Mouse (Mus musculus): ENCODE results near the gene Rsph1. TPM values are rescaled to one million over a fixed set of nuclear protein-coding genes. Genes with fewer than 3 reads are reported as not detected.
A peak's percentile ranks its signal among the peaks of the same experiment; 100 is the strongest.

Gene Rsph1
- polyA plus RNA-seq, 1 experiment from 2014 or later = 1.7 TPM

DNA sequence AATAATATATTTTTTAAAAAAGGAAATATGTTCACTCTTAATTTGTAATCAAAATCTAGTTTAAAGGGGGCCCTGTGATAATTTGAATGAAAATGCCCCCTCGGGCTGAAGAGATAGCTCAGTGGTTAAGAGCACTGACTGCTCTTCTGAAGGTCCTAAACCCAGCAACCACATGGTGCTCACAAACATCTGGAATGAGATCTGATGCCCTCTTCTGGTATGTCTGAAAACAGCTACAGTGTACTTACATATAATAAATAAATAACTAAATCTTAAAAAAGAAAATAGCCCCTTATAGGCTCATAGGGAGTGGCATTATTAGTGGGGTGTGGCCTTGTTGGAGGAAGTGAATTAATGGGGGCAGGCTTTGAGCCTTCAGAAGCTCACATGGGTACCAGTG, 20.0 kb downstream of the Rsph1 start:
- Histone ChIP-seq H3K27me3 (ENCODE audit: control insufficient read depth, insufficient read depth, low read length) (no peaks in the 10 kb centered on the region), H3K9ac (ENCODE audit: low read length) (no peak overlapping the region), H3K27ac (ENCODE audit: low read depth, low read length) (no peak overlapping the region), H3K4me3 (ENCODE audit: low read depth, low read length) (no peak overlapping the region), H3K4me1 (ENCODE audit: control insufficient read depth, insufficient read depth, low read length) (no peaks in the 10 kb centered on the region), H3K9me3 (ENCODE audit: control insufficient read depth, low read length) (no peaks in the 10 kb centered on the region), H3K36me3 (ENCODE audit: control insufficient read depth, insufficient read depth, low read length) (no peaks in the 10 kb centered on the region), H3K4me2 (no peak overlapping the region)
- DNase-seq (ENCODE audit: low spot score, missing footprints) (no peak), ATAC-seq (ENCODE audit: low FRiP score) (no peak)
- WGBS = 84% methylated on average over 1 of the region's 1 CpGs

DNA sequence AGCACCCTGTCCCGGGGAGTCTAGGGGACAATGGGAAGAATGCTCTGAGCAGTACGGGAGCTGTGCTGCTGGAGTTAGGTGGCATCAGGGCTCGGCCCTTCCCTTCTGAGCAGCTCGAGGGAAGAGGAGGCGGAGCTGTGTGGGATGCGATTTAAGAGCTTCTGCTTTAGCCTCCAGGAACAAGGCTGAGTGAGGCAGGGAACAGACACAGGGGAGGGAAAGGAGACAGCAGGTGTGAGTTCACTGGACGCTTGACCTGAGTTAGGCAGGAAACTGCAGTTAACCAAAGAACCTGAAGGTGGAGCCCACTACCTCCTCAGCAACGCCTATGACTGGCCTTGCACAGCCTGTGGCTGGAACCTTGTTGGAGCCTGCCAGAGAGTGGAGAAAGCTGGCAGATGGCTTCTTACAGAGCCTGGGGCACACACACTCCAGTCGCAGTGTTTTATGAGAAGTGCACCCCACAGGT, 22.7 kb downstream of the Rsph1 start:
- H3K4me2 ChIP-seq = no peak overlapping the region
- no peaks in the 10 kb centered on the region for H3K4me1 ChIP-seq (ENCODE audit: control insufficient read depth, insufficient read depth, low read length)
- H3K36me3 ChIP-seq (ENCODE audit: control insufficient read depth, insufficient read depth, low read length) = no peaks in the 10 kb centered on the region
- H3K27me3 ChIP-seq (ENCODE audit: control insufficient read depth, insufficient read depth, low read length) = no peaks in the 10 kb centered on the region
- H3K27ac ChIP-seq (ENCODE audit: low read depth, low read length) = no peak overlapping the region
- no peaks in the 10 kb centered on the region for H3K9me3 ChIP-seq (ENCODE audit: control insufficient read depth, low read length)
- H3K9ac ChIP-seq (ENCODE audit: low read length) = no peak overlapping the region; the same call in 1 of the 2 replicates
- H3K4me3 ChIP-seq (ENCODE audit: low read depth, low read length) = no peak overlapping the region
- ATAC-seq (ENCODE audit: low FRiP score) (peak; percentile 80; the same call in 1 of the 2 replicates), DNase-seq (ENCODE audit: low spot score, missing footprints) (peak; percentile 95)
- 5% methylated on average over 9 of the region's 9 CpGs for WGBS

DNA sequence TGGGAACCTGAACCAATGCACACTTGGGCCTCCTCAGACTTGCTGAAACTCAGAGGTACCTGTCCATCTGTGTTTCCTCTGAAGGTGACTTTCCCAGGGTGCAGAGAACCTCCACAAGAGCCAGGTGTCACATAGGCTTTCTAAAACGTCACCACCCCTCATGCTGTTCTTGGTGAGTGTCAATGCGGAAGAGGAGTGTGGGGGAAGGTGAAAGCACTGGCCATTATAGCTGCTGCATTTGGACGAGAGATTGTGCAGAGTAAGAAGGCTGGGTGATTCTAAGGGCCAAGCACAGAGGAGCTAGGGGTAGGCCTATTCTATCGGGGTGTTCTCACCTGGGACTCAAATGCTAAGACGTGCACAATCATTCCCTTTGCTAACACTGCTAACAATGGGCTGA, 23.2 kb downstream of the Rsph1 start:
- H3K4me2 ChIP-seq = no peak overlapping the region
- H3K27me3 ChIP-seq (ENCODE audit: control insufficient read depth, insufficient read depth, low read length) = no peaks in the 10 kb centered on the region
- 64% methylated on average over 5 of the region's 5 CpGs for WGBS
- H3K9me3 ChIP-seq (ENCODE audit: control insufficient read depth, low read length) = no peaks in the 10 kb centered on the region
- no peak for ATAC-seq (ENCODE audit: low FRiP score)
- H3K4me3 ChIP-seq (ENCODE audit: low read depth, low read length) = no peak overlapping the region
- H3K27ac ChIP-seq (ENCODE audit: low read depth, low read length) = no peak overlapping the region
- no peaks in the 10 kb centered on the region for H3K36me3 ChIP-seq (ENCODE audit: control insufficient read depth, insufficient read depth, low read length)
- no peaks in the 10 kb centered on the region for H3K4me1 ChIP-seq (ENCODE audit: control insufficient read depth, insufficient read depth, low read length)
- no peak overlapping the region for H3K9ac ChIP-seq (ENCODE audit: low read length)
- no peak for DNase-seq (ENCODE audit: low spot score, missing footprints)

DNA sequence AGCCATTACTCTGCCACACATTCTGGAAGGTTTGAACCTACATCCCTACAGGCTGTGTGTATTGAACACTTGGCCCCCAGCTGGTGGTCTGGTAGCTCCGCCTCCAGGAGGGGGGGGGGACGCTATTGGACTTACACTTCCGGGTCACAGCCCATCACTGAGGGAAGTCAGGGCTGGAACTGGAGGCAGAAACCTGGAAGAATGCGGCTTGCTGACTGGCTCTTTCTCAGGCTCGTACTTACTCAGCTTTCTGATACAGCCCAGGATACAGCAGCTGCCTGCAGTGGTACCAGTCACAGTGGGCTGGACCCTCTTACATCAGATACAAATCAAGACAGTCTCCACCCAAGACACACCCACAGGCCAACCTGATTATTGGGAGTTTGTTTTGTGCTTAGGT, 30.0 kb downstream of the Rsph1 start:
- Histone ChIP-seq H3K9ac (ENCODE audit: low read length) (no peak overlapping the region), H3K27me3 (ENCODE audit: control insufficient read depth, insufficient read depth, low read length) (no peaks in the 10 kb centered on the region), H3K4me3 (ENCODE audit: low read depth, low read length) (no peak overlapping the region), H3K36me3 (ENCODE audit: control insufficient read depth, insufficient read depth, low read length) (no peaks in the 10 kb centered on the region), H3K4me2 (no peak overlapping the region), H3K27ac (ENCODE audit: low read depth, low read length) (no peak overlapping the region), H3K9me3 (ENCODE audit: control insufficient read depth, low read length) (no peaks in the 10 kb centered on the region), H3K4me1 (ENCODE audit: control insufficient read depth, insufficient read depth, low read length) (no peaks in the 10 kb centered on the region)
- DNase-seq (ENCODE audit: low spot score, missing footprints) (no peak), ATAC-seq (ENCODE audit: low FRiP score) (no peak)
- 46% methylated on average over 5 of the region's 5 CpGs for WGBS

DNA sequence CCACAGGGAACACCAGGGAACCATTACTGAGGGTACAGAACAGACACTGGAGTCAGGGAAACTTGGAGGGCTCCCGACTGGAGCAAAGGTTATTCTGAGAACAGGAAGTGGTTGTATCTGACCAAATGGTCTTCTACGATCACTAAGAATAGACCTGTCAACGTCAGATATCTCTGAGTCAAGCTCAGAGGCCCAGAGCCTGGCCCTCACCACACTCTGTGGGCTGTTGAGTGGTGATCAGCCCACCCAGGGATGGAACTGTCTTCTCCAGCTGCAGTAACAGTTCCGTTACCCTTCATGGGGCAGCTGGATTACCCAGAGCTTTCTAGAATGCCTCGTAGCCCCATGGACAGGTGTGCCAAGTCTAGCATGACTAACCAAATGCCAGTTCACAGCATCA, 31.9 kb downstream of the Rsph1 start:
- no peak overlapping the region for H3K4me3 ChIP-seq (ENCODE audit: low read depth, low read length)
- WGBS = 82% methylated on average over 5 of the region's 5 CpGs
- DNase-seq (ENCODE audit: low spot score, missing footprints) (no peak), ATAC-seq (ENCODE audit: low FRiP score) (no peak)
- no peak overlapping the region for H3K27ac ChIP-seq (ENCODE audit: low read depth, low read length)
- no peak overlapping the region for H3K4me2 ChIP-seq
- H3K36me3 ChIP-seq (ENCODE audit: control insufficient read depth, insufficient read depth, low read length) = no peaks in the 10 kb centered on the region
- no peaks in the 10 kb centered on the region for H3K4me1 ChIP-seq (ENCODE audit: control insufficient read depth, insufficient read depth, low read length)
- H3K27me3 ChIP-seq (ENCODE audit: control insufficient read depth, insufficient read depth, low read length) = no peaks in the 10 kb centered on the region
- no peaks in the 10 kb centered on the region for H3K9me3 ChIP-seq (ENCODE audit: control insufficient read depth, low read length)
- H3K9ac ChIP-seq (ENCODE audit: low read length) = no peak overlapping the region

DNA sequence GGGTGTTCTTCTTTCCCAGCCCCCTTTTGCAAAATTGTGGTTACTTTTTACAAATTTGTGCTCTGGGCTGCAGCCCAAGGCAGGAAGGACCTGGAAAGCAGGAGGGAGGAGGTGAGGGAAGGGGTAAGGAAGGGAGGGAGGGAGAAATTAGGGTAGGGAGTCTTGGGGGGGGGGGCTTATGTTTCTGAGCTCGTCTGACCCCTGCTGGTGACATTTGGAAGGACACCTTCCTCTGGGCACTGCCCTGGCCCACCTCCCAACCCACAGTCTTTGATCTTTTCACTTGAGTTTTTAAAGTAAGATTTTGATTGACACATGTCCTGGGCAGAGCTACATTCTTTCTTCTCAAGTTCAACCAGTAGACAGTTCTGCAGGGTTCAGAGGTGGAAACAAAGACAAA, 34.4 kb downstream of the Rsph1 start:
- Histone ChIP-seq H3K9me3 (ENCODE audit: control insufficient read depth, low read length) (no peaks in the 10 kb centered on the region), H3K27me3 (ENCODE audit: control insufficient read depth, insufficient read depth, low read length) (no peaks in the 10 kb centered on the region), H3K36me3 (ENCODE audit: control insufficient read depth, insufficient read depth, low read length) (no peaks in the 10 kb centered on the region), H3K4me2 (no peak overlapping the region), H3K4me1 (ENCODE audit: control insufficient read depth, insufficient read depth, low read length) (no peaks in the 10 kb centered on the region), H3K27ac (ENCODE audit: low read depth, low read length) (no peak overlapping the region), H3K4me3 (ENCODE audit: low read depth, low read length) (no peak overlapping the region), H3K9ac (ENCODE audit: low read length) (no peak overlapping the region)
- DNase-seq (ENCODE audit: low spot score, missing footprints) = no peak
- WGBS = 0% methylated on average over 1 of the region's 1 CpGs
- ATAC-seq (ENCODE audit: low FRiP score) = no peak

DNA sequence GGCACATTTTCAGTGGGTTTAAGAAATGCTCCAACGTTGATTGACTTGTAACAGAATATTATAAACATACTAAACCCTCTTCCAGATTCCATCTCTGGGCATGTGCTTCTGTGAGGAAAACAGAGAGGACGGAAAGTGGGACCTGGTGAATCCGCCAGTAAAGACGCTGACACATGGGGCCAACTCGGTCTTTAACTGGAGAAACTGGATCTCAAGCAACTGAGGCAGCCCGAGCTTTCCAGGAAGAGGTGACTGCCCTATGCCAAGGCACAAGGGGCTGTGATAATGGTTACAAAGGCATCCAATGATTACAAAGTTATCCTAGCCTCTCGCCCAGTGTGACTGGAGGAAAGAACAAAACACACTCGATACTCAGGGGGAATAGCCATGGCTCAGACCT, 36.0 kb downstream of the Rsph1 start:
- no peaks in the 10 kb centered on the region for H3K36me3 ChIP-seq (ENCODE audit: control insufficient read depth, insufficient read depth, low read length)
- H3K9ac ChIP-seq (ENCODE audit: low read length) = no peak overlapping the region
- 89% methylated on average over 8 of the region's 8 CpGs for WGBS

DNA sequence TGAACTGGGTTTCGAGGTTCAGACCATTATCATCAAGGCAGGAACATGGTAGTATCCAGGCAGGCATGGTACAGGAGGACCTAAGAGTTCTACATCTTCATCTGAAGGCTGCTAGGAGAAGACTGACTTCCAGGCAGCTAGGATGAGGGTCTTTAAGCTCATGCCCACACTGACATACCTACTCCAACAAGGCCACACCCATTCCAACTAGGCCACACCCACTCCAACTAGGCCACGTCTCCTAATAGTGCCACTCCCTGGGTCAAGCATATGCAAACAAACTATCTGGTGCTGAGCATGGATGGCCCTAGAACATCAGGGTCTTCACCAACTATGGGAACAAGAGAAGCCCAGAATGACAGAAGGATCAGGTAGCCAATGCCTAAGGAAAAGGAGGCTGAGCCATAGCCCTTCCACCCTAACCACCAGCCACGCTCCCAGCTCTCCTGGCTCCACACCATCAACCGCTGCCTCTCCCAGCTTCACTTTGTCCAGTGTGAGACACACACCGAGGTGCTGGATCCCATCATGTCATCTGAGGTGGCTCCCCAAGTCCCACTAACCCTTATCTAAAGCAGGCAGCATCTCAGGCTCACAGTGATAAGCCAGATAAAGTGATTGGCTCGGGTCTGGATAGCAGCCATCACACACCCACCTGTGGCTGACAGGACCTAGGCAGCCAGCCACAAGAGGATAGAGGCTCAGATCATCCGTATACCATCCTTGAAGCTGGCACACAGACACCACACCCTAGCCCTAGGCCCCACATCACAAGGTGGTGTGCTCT, 38.8 kb downstream of the Rsph1 start:
- Histone ChIP-seq H3K4me3 (ENCODE audit: low read depth, low read length) (no peak overlapping the region), H3K9me3 (ENCODE audit: control insufficient read depth, low read length) (no peaks in the 10 kb centered on the region), H3K27ac (ENCODE audit: low read depth, low read length) (no peak overlapping the region), H3K36me3 (ENCODE audit: control insufficient read depth, insufficient read depth, low read length) (no peaks in the 10 kb centered on the region), H3K9ac (ENCODE audit: low read length) (no peak overlapping the region), H3K4me2 (no peak overlapping the region), H3K4me1 (ENCODE audit: control insufficient read depth, insufficient read depth, low read length) (no peaks in the 10 kb centered on the region), H3K27me3 (ENCODE audit: control insufficient read depth, insufficient read depth, low read length) (no peaks in the 10 kb centered on the region)
- ATAC-seq (ENCODE audit: low FRiP score) = no peak
- 83% methylated on average over 7 of the region's 7 CpGs for WGBS
- no peak for DNase-seq (ENCODE audit: low spot score, missing footprints)

More for the DNA sequence above, 36.0 kb downstream of the Rsph1 start:
- Histone ChIP-seq H3K4me2 (no peak overlapping the region), H3K27me3 (ENCODE audit: control insufficient read depth, insufficient read depth, low read length) (no peaks in the 10 kb centered on the region), H3K4me1 (ENCODE audit: control insufficient read depth, insufficient read depth, low read length) (no peaks in the 10 kb centered on the region), H3K9me3 (ENCODE audit: control insufficient read depth, low read length) (no peaks in the 10 kb centered on the region), H3K4me3 (ENCODE audit: low read depth, low read length) (no peak overlapping the region), H3K27ac (ENCODE audit: low read depth, low read length) (no peak overlapping the region)
- no peak for ATAC-seq (ENCODE audit: low FRiP score)
- no peak for DNase-seq (ENCODE audit: low spot score, missing footprints)

DNA sequence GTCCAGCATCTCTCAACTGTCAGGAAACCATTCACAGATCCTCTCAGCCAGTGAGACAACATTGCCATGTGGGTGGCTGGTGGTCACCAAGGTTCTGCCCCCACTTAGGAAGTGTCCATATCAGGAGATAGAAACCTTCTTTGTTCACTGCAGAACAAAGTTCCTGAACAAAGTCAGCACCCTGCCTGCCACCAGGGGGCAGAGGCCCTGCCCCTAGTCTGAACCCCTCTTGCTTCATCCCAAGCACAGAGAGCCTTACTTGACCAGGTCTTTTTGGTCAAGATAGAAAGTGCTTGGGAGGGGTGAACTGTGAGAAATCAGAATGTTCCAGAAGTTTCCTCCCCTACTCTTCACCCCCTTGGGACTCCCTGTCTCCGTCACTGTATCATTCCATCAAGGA, 41.3 kb downstream of the Rsph1 start:
- no peak overlapping the region for H3K27ac ChIP-seq (ENCODE audit: low read depth, low read length)
- DNase-seq (ENCODE audit: low spot score, missing footprints) (no peak), ATAC-seq (ENCODE audit: low FRiP score) (no peak)
- WGBS = 91% methylated on average over 1 of the region's 1 CpGs
- H3K9me3 ChIP-seq (ENCODE audit: control insufficient read depth, low read length) = no peaks in the 10 kb centered on the region
- H3K9ac ChIP-seq (ENCODE audit: low read length) = no peak overlapping the region
- no peaks in the 10 kb centered on the region for H3K36me3 ChIP-seq (ENCODE audit: control insufficient read depth, insufficient read depth, low read length)
- H3K27me3 ChIP-seq (ENCODE audit: control insufficient read depth, insufficient read depth, low read length) = no peaks in the 10 kb centered on the region
- no peaks in the 10 kb centered on the region; the same call in 1 of the 2 replicates for H3K4me1 ChIP-seq (ENCODE audit: control insufficient read depth, insufficient read depth, low read length)
- H3K4me3 ChIP-seq (ENCODE audit: low read depth, low read length) = no peak overlapping the region
- H3K4me2 ChIP-seq = no peak overlapping the region
